20 mouse cellular contexts compared by ENCODE assay signal in the genomic region with DNA sequence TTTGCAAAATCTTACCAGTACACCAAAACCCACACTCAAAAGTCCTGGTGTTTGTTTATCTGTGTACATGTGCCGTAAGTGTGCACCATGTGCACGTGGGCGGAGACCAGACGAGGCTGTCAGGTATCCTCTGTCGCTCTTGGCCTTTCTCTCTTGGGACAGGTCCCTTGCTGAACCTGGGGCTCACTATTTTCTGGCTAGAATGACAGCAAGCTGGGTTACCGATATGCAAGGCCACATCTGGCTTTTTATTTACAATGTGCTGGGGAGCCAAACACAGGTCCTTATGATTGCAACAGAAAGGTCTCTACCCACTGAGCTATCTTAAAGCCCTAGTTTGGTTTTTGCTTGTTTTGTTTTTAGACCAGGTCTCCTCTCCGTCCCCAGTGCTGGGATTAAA. TPM values are rescaled to one million over a fixed set of nuclear protein-coding genes. Genes with fewer than 3 reads are reported as not detected.
DNase-seq lines count a peak whose midpoint lies in the region; ATAC-seq and TF ChIP-seq lines count a peak whose summit lies in the region.
"Had no signal": no experiment of that assay in that cellular context is flagged by ENCODE, and none has a peak within 500 bp of the region (broad histone marks: within the 10 kb centered on the region; RNA-seq: fewer than 3 reads in every experiment).

No protein-coding gene starts in this region.

- H3K9ac ChIP-seq in embryonic facial prominence, embryonic 15.5 days = no peak overlapping the region
- H3K9ac ChIP-seq in heart, postnatal 0 days (replicated peaks; ENCODE audit: low read depth, low read length) = no peak overlapping the region; the same call in 1 of the 2 replicates
- no peak overlapping the region for H3K9ac ChIP-seq in lung, postnatal 0 days (replicated peaks; ENCODE audit: low read depth)
- H3K9ac ChIP-seq: embryonic facial prominence, embryonic 12.5 days; hindbrain, embryonic 12.5 days; liver, embryonic 14.5 days; neural tube, embryonic 13.5 days had no signal

- TF ChIP-seq EP300 in heart, postnatal 0 days (IDR thresholded peaks at IDR 0.05; ENCODE audit: low read depth) = no peak
- TF ChIP-seq EP300 in lung, postnatal 0 days (IDR thresholded peaks at IDR 0.05) = no peak

- H3K4me2 ChIP-seq in embryonic facial prominence, embryonic 15.5 days (replicated peaks) = no peak overlapping the region
- H3K4me2 ChIP-seq in heart, postnatal 0 days (ENCODE audit: low read depth, low read length) = no peak overlapping the region
- no peak overlapping the region for H3K4me2 ChIP-seq in lung, postnatal 0 days (replicated peaks; ENCODE audit: low read depth, low read length)
- H3K4me2 ChIP-seq: embryonic facial prominence, embryonic 12.5 days; hindbrain, embryonic 12.5 days; neural tube, embryonic 13.5 days had no signal

- H3K27ac ChIP-seq in embryonic facial prominence, embryonic 15.5 days (replicated peaks) = 0 out of 2 replicates have a peak overlapping the region, but pooled peaks have one; percentile 44
- H3K27ac ChIP-seq in embryonic facial prominence, embryonic 10.5 days (replicated peaks) = no peak overlapping the region
- peak overlapping the region; percentile 61 for H3K27ac ChIP-seq in heart, postnatal 0 days (ENCODE audit: low read depth)
- H3K27ac ChIP-seq in lung, postnatal 0 days (ENCODE audit: low read length) = 0 out of 2 replicates have a peak overlapping the region, but pooled peaks have one; percentile 9
- H3K27ac ChIP-seq: embryonic facial prominence, embryonic 12.5 days; hindbrain, embryonic 12.5 days; liver, embryonic 14.5 days; neural tube, embryonic 13.5 days had no signal

- peaks cover 52% of the 10 kb centered on the region for H3K4me1 ChIP-seq in embryonic facial prominence, embryonic 15.5 days
- H3K4me1 ChIP-seq in embryonic facial prominence, embryonic 10.5 days = peaks cover 33% of the 10 kb centered on the region
- H3K4me1 ChIP-seq in heart, postnatal 0 days (ENCODE audit: control insufficient read depth, insufficient read depth) = peaks cover 58% of the 10 kb centered on the region
- peaks cover 39% of the 10 kb centered on the region for H3K4me1 ChIP-seq in lung, postnatal 0 days (ENCODE audit: insufficient read depth, low read depth, low read length)

- TF ChIP-seq CTCF in heart, postnatal 0 days (IDR thresholded peaks at IDR 0.05; ENCODE audit: low read depth) = no peak
- TF ChIP-seq CTCF in lung, postnatal 0 days (IDR thresholded peaks at IDR 0.05) = no peak

- DNase-seq in embryonic facial prominence, embryonic 10.5 days (ENCODE audit: low spot score) = no peak
- no peak for DNase-seq in heart, postnatal 0 days (ENCODE audit: low spot score)
- DNase-seq in heart, adult 9 months (ENCODE audit: low spot score in 2 of 2) = no peak
- no peak for DNase-seq in lung, postnatal 0 days (ENCODE audit: low spot score)
- DNase-seq in lung, postnatal 10 days = no peak
- DNase-seq in right cerebral cortex, adult 18-20 months = no peak
- no peak for DNase-seq in cerebellum, postnatal 10 days
- DNase-seq: adrenal gland, adult 2 months; cerebellum, adult 9-10 months; gastrocnemius, postnatal 25 days; kidney, postnatal 10 days; midbrain, embryonic 14.5 days; spleen, adult 18-20 months had no signal

- WGBS in embryonic facial prominence, embryonic 15.5 days = 78% methylated on average over 7 of the region's 7 CpGs
- WGBS in embryonic facial prominence, embryonic 10.5 days = 88% methylated on average over 7 of the region's 7 CpGs
- WGBS in heart, postnatal 0 days = 76% methylated on average over 7 of the region's 7 CpGs
- 76% methylated on average over 7 of the region's 7 CpGs for whole genome bisulfite sequencing in lung, postnatal 0 days

- H3K9me3 ChIP-seq in embryonic facial prominence, embryonic 15.5 days (replicated peaks) = no peaks in the 10 kb centered on the region
- no peaks in the 10 kb centered on the region for H3K9me3 ChIP-seq in embryonic facial prominence, embryonic 10.5 days
- no peaks in the 10 kb centered on the region for H3K9me3 ChIP-seq in heart, postnatal 0 days (replicated peaks; ENCODE audit: control insufficient read depth, low read length)
- H3K9me3 ChIP-seq in lung, postnatal 0 days (ENCODE audit: low read length) = no peaks in the 10 kb centered on the region
- H3K9me3 ChIP-seq: embryonic facial prominence, embryonic 12.5 days; hindbrain, embryonic 12.5 days; megakaryocyte, embryonic 14.5 days; neural tube, embryonic 13.5 days had no signal

- H3K4me3 ChIP-seq in embryonic facial prominence, embryonic 15.5 days (replicated peaks) = no peak overlapping the region
- H3K4me3 ChIP-seq in embryonic facial prominence, embryonic 10.5 days = no peak overlapping the region
- H3K4me3 ChIP-seq in heart, postnatal 0 days (ENCODE audit: low read depth, low read length) = no peak overlapping the region
- H3K4me3 ChIP-seq in lung, postnatal 0 days (ENCODE audit: low read depth, low read length) = no peak overlapping the region
- H3K4me3 ChIP-seq: embryonic facial prominence, embryonic 12.5 days; hindbrain, embryonic 12.5 days; neural tube, embryonic 13.5 days had no signal

- 0 out of 2 replicates have a peak, but pooled peaks cover 4% of the 10 kb centered on the region for H3K36me3 ChIP-seq in embryonic facial prominence, embryonic 15.5 days
- peaks cover 14% of the 10 kb centered on the region; the same call in 1 of the 2 replicates for H3K36me3 ChIP-seq in embryonic facial prominence, embryonic 10.5 days (replicated peaks)
- H3K36me3 ChIP-seq in heart, postnatal 0 days (replicated peaks; ENCODE audit: control insufficient read depth, insufficient read depth, low read length) = peaks cover 8% of the 10 kb centered on the region; the same call in 1 of the 2 replicates
- H3K36me3 ChIP-seq in lung, postnatal 0 days (ENCODE audit: insufficient read depth, low read length) = no peaks in the 10 kb centered on the region
- H3K36me3 ChIP-seq: embryonic facial prominence, embryonic 12.5 days; hindbrain, embryonic 12.5 days had no signal

- ATAC-seq in embryonic facial prominence, embryonic 15.5 days (ENCODE audit: insufficient number of reproducible peaks, low FRiP score, low TSS enrichment, low read depth) = no peak
- ATAC-seq in heart, postnatal 0 days (ENCODE audit: insufficient read depth, low read depth) = no peak
- no peak for ATAC-seq in lung, postnatal 0 days
- ATAC-seq: forebrain, embryonic 14.5 days had no signal

- H3K27me3 ChIP-seq in embryonic facial prominence, embryonic 15.5 days = no peaks in the 10 kb centered on the region
- no peaks in the 10 kb centered on the region for H3K27me3 ChIP-seq in embryonic facial prominence, embryonic 10.5 days (replicated peaks; ENCODE audit: low read depth, poor library complexity, severe bottlenecking)
- no peaks in the 10 kb centered on the region for H3K27me3 ChIP-seq in heart, postnatal 0 days (ENCODE audit: control insufficient read depth, insufficient read depth, low read length)
- H3K27me3 ChIP-seq in lung, postnatal 0 days (replicated peaks; ENCODE audit: insufficient read depth, low read length) = no peaks in the 10 kb centered on the region
- H3K27me3 ChIP-seq: embryonic facial prominence, embryonic 12.5 days; hindbrain, embryonic 12.5 days; megakaryocyte, embryonic 14.5 days; neural tube, embryonic 13.5 days had no signal

RNA-seq across cellular contexts. Expression of a gene that starts 15.8 kb away (rescaled TPM):
- 87.4 and 92.8 TPM in 2 replicates for polyA plus RNA-seq in embryonic facial prominence, embryonic 15.5 days (2015; fragmentation: Nextera tagmentation; extraction: Ambion mirVana)
- 57.7 and 58.9 TPM in 2 replicates for polyA plus RNA-seq in embryonic facial prominence, embryonic 10.5 days (2016; fragmentation: Nextera tagmentation; extraction: Ambion mirVana)
- total RNA-seq in heart, postnatal 0 days (2014; rRNA removed; ENCODE audit: low replicate concordance) = 70.6 and 111 TPM in 2 replicates
- 31.8 and 32.7 TPM in 2 replicates for polyA plus RNA-seq in heart, postnatal 0 days (2015; fragmentation: Nextera tagmentation; extraction: Ambion mirVana)
- 55.3 and 56.7 TPM in 2 replicates for polyA plus RNA-seq in lung, postnatal 0 days (2015; fragmentation: Nextera tagmentation; extraction: Ambion mirVana)

RNA-seq across cellular contexts. Expression of a gene that starts 41.2 kb away (rescaled TPM):
- polyA plus RNA-seq in embryonic facial prominence, embryonic 15.5 days (2015; fragmentation: Nextera tagmentation; extraction: Ambion mirVana) = 3.5 and 3.7 TPM in 2 replicates
- polyA plus RNA-seq in embryonic facial prominence, embryonic 10.5 days (2016; fragmentation: Nextera tagmentation; extraction: Ambion mirVana) = 1.2 and 1.8 TPM in 2 replicates
- total RNA-seq in heart, postnatal 0 days (2014; rRNA removed; ENCODE audit: low replicate concordance) = 12.9 and 19.4 TPM in 2 replicates
- polyA plus RNA-seq in heart, postnatal 0 days (2015; fragmentation: Nextera tagmentation; extraction: Ambion mirVana) = 1.8 and 2.9 TPM in 2 replicates
- polyA plus RNA-seq in lung, postnatal 0 days (2015; fragmentation: Nextera tagmentation; extraction: Ambion mirVana) = 10.6 and 10.8 TPM in 2 replicates

RNA-seq across cellular contexts. Expression of a gene that starts 59.4 kb away (rescaled TPM):
- polyA plus RNA-seq in embryonic facial prominence, embryonic 15.5 days (2015; fragmentation: Nextera tagmentation; extraction: Ambion mirVana) = 16.2 and 17.0 TPM in 2 replicates
- 18.4 and 20.4 TPM in 2 replicates for polyA plus RNA-seq in embryonic facial prominence, embryonic 10.5 days (2016; fragmentation: Nextera tagmentation; extraction: Ambion mirVana)
- total RNA-seq in heart, postnatal 0 days (2014; rRNA removed; ENCODE audit: low replicate concordance) = 14.1 and 20.3 TPM in 2 replicates
- 7.1 and 7.9 TPM in 2 replicates for polyA plus RNA-seq in heart, postnatal 0 days (2015; fragmentation: Nextera tagmentation; extraction: Ambion mirVana)
- polyA plus RNA-seq in lung, postnatal 0 days (2015; fragmentation: Nextera tagmentation; extraction: Ambion mirVana) = 11.8 and 13.7 TPM in 2 replicates
